Mouse (Mus musculus) gastrocnemius, adult 2 months (tissue): ENCODE data around the gene Tgm5. TPM values are rescaled to one million over a fixed set of nuclear protein-coding genes. Genes with fewer than 3 reads are reported as not detected.
"Not testable (repeated sequence)": the region's sequence is repeated elsewhere in the genome, so short reads cannot be mapped to it uniquely, and the experiment has no call there.

Experiments used
- DNase-seq: peaks from one replicate; pipeline ENCODE4 v3.0.0; 2022
- H3K27ac ChIP-seq: fragments of 200-600 bp; 2 replicates; pipeline ENCODE4 v1.8.1; 2022; ENCODE audit warnings: mild to moderate bottlenecking
- H3K4me3 ChIP-seq: fragments of 200-600 bp; 2 replicates; pipeline ENCODE4 v1.8.1; 2022; ENCODE audit warnings: mild to moderate bottlenecking, moderate library complexity
- CTCF ChIP-seq: fragments of 200-600 bp; IDR thresholded peaks from 2 replicates; pipeline ENCODE4 v1.8.1; 2022; ENCODE audit warnings: antibody characterized with exemption, mild to moderate bottlenecking, moderate library complexity
- intact Hi-C: fragments of 180-260 bp; cut with DNase I; formaldehyde crosslinking; loops from one replicate; pipeline ENCODE4 v1.15.1; 2025
- long read RNA-seq, 2 experiments: library from polyadenylated mRNA; stranded (forward); transcript quantifications; one replicate each; pipeline ENCODE4 v2.0.0; 2021
- total RNA-seq, 2 experiments: library from RNA; stranded (reverse); gene quantifications; 2 replicates each; pipeline ENCODE4 v1.2.3; 2021

Tgm5 gene
- under 1 TPM in 1 of 2 experiments, not detected in 1; 0.11 TPM for total RNA-seq
- long read RNA-seq, experiment 1 = 0 reads
- long read RNA-seq, experiment 2 = 0 reads

- no peak for TF ChIP-seq CTCF
- Histone ChIP-seq H3K27ac (no peak within 1 kb of the TSS), H3K4me3 (no peak within 1 kb of the TSS)
- DNase-seq = no peak
- intact Hi-C loops = no loop called here
Observed at GRCm38 (mm10) chr2:121085480-121086185, at the start of gene Tgm5. TSS of gene Tgm5 (minus strand) at chr2:121085841.

GRCm38 (mm10) chr2:121132822-121133221, 47.2 kb upstream of the Tgm5 start:
- no peak for TF ChIP-seq CTCF
- intact Hi-C loops = no loop called here
- H3K4me3 ChIP-seq = no peak overlapping the region
- no peak for DNase-seq
- H3K27ac ChIP-seq = no peak overlapping the region

DNA sequence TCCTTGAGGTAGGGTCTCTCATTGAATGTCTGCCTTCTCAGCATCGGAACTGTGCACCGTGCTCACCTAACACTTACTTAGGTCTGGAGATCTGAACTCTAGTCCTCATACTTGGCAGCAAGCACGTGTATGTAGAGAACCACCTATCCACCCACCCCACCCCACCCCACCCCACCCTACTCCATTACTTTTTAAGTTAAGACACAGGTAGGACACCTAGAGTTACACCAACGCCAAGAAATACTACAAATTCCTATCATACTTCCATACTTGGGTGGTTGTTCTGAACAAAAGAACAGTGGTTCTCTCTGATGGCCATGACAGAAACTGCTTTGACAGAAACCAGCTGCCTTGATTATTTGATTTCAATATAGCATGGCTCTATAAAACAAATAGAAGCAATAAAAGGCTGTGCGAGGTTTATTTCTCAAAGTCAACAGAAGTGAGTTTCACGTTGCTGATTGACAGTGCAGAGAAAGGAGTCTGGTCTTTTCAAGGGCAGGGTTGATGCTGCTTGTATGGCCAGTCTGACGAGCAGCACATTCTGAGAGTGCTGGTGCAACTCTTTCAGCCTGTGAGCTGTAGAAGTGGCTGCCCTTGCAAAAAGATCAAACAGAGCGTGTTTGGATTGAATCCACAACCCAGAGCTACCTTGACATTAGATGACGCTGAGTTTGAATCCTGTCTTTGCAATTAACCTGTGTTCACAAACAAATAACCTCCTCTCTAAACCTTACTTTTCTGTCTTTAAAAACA, 43.4 kb upstream of the Tgm5 start:
- H3K4me3 ChIP-seq = no peak overlapping the region
- TF ChIP-seq CTCF = no peak
- no peak for DNase-seq
- no peak overlapping the region for H3K27ac ChIP-seq
- intact Hi-C loops = no loop called here

GRCm38 (mm10) chr2:121127536-121127935, 41.9 kb upstream of the Tgm5 start:
- no peak for TF ChIP-seq CTCF
- DNase-seq = no peak
- intact Hi-C loops = no loop called here
- Histone ChIP-seq H3K27ac (no peak overlapping the region), H3K4me3 (no peak overlapping the region)

DNA sequence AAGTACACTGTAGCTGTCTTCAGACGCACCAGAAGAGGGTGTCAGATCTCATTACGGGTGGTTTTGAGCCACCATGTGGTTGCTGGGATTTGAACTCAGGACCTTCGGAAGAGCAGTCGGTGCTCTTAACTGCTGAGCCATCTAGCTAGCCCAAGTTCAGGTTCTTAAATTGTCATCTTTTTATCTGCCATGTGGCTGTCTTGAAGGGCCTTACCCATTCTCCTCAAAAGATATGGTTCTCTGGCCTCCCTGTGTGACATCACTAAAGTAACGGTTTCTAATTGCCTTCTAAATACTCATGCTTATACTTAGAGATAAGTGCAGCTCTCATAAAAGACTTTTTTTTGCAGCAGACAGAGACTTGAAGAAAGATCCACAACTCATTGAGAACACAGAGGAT, 40.7 kb upstream of the Tgm5 start:
- H3K27ac ChIP-seq, DNase-seq, intact Hi-C loops, H3K4me3 ChIP-seq: not testable (repeated sequence)

- intact Hi-C loops = no loop called here
- no peak for TF ChIP-seq CTCF
- no peak overlapping the region for H3K4me3 ChIP-seq
- DNase-seq = no peak
- H3K27ac ChIP-seq = no peak overlapping the region
Observed at GRCm38 (mm10) chr2:121119260-121119659, 33.6 kb upstream of the Tgm5 start.

DNA sequence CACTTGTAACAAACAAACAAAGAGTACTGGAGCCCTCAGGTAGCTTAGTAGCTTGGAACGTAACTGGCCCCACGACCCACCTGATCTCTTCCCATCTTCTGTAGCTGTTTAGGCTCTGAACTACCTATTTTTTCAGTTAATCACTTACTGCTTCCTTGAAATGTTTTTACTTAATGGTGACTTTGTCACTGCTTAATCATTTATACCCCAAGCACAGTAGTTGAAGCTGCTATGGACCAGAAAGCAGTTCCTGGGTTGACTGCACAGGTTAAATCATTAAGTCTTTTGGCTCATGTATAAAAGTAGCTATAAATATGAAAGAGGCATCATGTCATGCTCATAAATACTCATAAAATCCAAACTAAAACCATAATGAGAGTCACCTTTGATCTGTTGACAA, 29.8 kb upstream of the Tgm5 start:
- no peak overlapping the region for H3K27ac ChIP-seq
- no peak overlapping the region for H3K4me3 ChIP-seq
- intact Hi-C loops = no loop called here
- no peak for TF ChIP-seq CTCF
- no peak for DNase-seq

- Histone ChIP-seq H3K27ac (no peak within 1 kb of the TSS), H3K4me3 (no peak within 1 kb of the TSS)
- no peak for TF ChIP-seq CTCF
- intact Hi-C loops = no loop called here
- no peak for DNase-seq
Observed at GRCm38 (mm10) chr2:121109695-121110094, 24.1 kb upstream of the Tgm5 start, which contains the start of gene Tgm7. TSS of gene Tgm7 (minus strand) at chr2:121109795.

GRCm38 (mm10) chr2:121105940-121106339, 20.3 kb upstream of the Tgm5 start:
- no peak overlapping the region for H3K4me3 ChIP-seq
- TF ChIP-seq CTCF = no peak
- DNase-seq = no peak
- intact Hi-C loops = no loop called here
- H3K27ac ChIP-seq = no peak overlapping the region

DNA sequence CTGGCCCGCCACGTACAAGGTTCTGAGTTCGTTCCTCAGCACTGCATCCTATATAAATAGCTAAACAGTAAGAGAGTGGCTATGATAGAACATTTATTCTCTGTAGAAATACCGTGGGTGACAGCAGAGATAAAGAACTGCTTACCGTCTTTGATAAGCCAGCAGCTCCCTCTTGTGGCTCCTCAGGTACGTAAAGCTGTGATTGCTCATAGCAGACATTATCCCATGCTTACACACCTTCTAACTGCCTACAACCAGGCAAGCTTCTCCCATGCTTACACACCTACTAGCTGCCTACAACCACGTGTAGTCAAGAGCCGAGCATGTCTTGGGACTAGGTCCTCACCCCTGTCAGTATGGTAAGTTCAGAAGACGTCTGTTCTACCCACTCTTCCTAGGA, 16.4 kb upstream of the Tgm5 start:
- intact Hi-C loops = loop anchor here (5.0 kb wide), 1 partner anchor 60 kb away; no protein-coding TSS in a partner anchor
- peak; percentile 59 for DNase-seq
- no peak overlapping the region for H3K4me3 ChIP-seq
- no peak overlapping the region for H3K27ac ChIP-seq
- TF ChIP-seq CTCF = peak; percentile 78

DNA sequence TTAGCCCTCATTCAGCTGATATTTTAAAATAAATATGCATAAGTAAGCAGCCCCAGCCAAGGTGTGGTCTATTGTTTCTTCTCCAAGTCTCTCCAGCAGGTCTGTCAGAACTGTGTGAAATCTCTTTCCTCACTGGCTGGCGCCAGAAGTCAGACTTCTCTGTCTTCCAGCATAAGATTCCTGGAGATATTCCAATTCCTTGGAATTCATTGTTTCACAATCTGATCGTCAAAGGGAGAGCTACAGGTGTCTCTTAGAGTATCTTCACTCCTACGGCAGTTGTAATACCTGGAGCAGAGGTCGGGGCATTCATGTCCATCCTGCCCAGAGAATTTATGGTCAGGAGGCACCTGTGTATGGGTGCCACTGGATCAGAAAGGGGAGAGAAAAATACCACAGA, 4.1 kb upstream of the Tgm5 start:
- Histone ChIP-seq H3K27ac (no peak overlapping the region), H3K4me3 (no peak overlapping the region)
- intact Hi-C loops = no loop called here
- no peak for TF ChIP-seq CTCF
- no peak for DNase-seq

DNA sequence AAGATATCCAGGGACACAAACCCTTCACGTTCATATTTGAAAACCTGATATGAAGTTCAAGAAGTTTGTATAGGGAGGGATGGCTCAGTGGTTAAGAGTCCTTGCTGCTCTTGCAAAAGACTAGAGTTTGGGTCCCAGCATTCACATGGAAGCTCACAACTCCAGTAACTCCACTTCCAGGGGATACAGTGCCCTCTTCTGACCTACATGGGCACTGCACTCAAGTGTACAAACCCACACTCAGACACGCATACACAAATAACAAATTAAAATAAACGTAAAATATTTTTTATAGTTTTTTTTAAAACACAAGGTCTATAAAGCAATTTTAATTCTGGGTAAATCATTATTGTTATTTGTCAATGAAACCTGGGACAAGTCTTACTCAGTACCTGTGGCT, 2.9 kb upstream of the Tgm5 start:
- TF ChIP-seq CTCF = peak; percentile 19; the same call in 1 of the 2 replicates
- no peak for DNase-seq
- intact Hi-C loops = no loop called here

DNA sequence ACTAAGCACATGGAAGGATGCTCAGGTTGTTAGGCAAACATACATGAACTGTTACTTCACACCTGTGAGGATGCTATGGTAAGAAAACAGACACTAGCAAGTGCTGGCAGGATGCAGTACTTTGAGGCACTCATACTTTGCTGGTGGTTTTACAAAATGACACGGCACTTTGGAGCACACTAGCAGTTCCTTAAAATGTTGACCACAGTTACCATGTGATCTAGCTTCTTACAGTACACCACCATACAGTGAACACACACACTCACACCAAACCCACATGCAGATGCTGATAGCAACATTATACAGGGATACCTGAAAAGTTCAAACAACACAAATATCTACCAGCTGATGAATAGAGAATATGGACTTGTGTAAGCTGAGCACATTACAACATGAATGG, 3.0 kb downstream of the Tgm5 start:
- no peak for DNase-seq
- Histone ChIP-seq H3K4me3 (no peak overlapping the region), H3K27ac (no peak overlapping the region)
- TF ChIP-seq CTCF = no peak
- intact Hi-C loops = no loop called here

More for the DNA sequence above, 2.9 kb upstream of the Tgm5 start:
- no peak overlapping the region for H3K4me3 ChIP-seq
- no peak overlapping the region for H3K27ac ChIP-seq
